Mouse (Mus musculus): ENCODE measurements at regions not wholly inside any gene's neighbourhood (a gene's known extent, or its start where the extent isn't known, plus 50 kb on each side); places are given as distances from the start of the nearest gene placed in this dataset.

DNA sequence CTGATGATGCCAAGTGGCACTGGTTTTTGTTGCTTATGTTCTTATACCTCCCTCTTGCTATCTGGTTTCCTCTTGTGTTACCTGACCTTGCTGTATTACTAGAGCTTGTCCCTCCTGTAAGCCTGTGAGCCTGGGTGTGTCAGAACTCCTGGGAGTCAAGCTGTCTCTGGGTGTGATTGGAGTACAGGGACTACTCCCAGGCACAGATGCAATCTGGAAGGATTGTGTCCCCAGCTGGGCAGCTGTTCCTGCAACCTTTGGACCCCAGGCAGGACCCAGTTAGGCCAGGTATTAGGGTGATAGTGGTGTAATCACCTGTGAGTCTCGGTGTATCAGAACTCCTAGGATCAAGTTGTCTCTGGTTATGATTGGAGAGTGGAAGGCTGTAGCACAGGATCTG lies 97.4 kb upstream of the Dock11 start:
- no peak for DNase-seq (ENCODE audit: low spot score)

DNA sequence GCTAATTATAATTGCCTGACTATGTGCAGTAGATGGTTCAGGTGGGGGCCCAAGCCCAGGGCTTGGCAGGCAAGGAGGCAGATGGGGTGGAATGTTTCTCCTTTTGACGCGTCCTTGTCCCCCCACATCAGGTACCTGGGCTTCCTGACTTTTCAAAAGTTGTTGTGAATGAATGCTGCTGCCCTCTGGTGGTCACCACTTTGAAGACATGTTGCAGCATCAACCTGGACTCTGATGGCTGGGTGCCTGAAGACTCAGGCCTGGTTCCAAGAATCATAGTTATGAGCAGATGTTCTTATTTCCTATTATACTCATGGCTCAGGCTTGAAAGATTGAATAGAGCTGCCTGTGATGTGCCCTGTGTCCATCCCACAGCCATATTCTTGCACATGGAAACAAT lies 75.4 kb upstream of the Dock11 start:
- peak; percentile 7 for DNase-seq (ENCODE audit: low spot score)

DNA sequence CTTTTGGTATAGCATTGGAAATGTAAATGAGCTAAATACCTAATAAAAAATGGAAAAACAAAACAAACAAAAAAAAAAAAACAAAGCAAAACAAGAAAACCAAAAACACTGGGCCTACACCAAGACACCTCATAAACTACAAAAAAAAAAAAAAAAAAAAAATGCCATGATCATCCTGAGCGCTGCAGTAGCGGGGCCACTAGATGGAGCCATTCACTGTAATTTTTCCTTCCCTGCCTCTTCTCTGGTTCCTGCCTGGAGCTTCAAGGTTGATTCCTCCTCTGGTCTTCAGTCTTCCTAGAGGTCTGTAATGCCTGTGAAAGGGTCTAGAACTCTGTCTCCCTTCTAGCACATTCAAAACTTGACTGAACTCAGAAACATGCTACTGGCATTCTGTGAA lies 54.2 kb upstream of the Dock11 start:
- DNase-seq (ENCODE audit: low spot score): peak; percentile 20

DNA sequence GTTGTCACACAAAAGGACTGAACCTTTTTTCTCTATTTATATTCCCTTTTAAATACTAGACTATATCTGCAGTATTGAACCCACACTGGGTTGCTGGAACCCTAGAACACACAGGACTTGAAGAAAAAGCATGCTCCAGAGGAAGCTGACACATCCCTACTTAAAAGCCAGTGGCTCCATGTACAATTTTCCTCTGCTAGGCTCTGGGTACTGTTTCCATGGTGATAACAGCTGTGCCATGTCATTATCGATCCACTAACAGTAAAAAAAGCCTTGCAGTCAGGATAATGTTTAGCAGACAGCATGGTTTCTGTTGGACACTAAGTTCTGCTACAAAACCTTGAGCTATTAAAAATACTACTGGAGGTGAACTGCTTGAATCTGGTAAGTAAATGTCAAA lies 50.6 kb upstream of the Dock11 start:
- DNase-seq (ENCODE audit: low spot score): no peak
